Mouse (Mus musculus) monocyte, adult 59 days (primary cell): ENCODE results near the gene Stk32c. TPM values are rescaled to one million over a fixed set of nuclear protein-coding genes. Genes with fewer than 3 reads are reported as not detected.

ENCODE experiments used
- total RNA-seq, 2 experiments: library from RNA; stranded (reverse); gene quantifications; one replicate each; pipeline ENCODE4 v1.2.4; 2023

The Stk32c gene
- total RNA-seq = under 1 TPM in 1 of 2 experiments, not detected in 1; 0.21 TPM

DNA sequence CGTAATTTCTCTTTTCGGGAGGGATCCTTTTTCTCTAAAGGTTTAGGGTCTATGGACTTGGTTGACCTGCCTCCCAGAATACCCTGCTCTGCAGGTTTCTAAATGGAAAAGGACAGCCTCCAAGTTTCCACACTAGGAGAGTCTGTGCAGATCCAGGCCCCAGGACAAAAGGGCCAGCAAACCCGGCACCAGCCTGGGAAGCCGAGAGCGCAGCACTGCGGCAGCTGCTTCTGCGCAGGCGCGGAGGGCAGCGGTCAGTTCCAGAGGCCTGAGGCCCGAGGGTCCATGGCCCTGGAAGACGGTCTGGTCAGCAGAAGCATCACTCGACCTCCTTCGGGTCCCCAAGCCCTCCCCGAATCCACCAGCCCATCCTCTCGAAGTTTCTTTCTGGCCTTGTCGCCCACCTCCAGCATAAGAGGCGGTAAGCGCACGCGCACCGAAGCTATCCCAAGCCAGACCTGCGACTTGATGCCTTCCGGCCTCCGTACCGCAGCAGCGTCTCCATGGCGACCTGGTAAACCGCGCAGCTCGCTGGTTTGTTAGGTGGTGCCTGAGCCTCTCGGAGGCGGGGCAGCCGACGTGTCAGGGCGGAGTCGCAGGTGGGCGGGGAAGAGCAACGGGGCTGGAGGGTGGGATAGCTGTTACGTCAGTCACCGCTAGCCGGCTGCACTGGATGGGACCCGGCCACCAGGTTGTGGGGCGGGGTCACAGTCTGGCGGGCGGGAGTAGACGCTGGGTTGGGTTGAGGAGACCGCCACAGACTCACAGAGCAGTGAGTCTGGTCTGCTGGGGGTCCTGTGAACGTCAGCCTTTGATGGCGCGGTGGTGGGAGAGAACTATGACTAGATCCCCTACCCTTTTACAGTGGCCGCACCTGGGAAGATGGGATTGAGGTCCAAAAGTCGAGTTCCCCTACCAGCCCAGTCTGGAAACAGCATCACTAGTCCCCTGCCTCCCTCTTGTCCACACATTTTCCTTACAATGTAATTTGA lies at the start of gene Stk32c, which contains the start of gene Lrrc27:
Gene Stk32c, minus strand, starts transcription at position 554 of the 992 bp plus-strand sequence.
Gene Lrrc27, plus strand, starts transcription at position 235 of the 992 bp plus-strand sequence.

DNA sequence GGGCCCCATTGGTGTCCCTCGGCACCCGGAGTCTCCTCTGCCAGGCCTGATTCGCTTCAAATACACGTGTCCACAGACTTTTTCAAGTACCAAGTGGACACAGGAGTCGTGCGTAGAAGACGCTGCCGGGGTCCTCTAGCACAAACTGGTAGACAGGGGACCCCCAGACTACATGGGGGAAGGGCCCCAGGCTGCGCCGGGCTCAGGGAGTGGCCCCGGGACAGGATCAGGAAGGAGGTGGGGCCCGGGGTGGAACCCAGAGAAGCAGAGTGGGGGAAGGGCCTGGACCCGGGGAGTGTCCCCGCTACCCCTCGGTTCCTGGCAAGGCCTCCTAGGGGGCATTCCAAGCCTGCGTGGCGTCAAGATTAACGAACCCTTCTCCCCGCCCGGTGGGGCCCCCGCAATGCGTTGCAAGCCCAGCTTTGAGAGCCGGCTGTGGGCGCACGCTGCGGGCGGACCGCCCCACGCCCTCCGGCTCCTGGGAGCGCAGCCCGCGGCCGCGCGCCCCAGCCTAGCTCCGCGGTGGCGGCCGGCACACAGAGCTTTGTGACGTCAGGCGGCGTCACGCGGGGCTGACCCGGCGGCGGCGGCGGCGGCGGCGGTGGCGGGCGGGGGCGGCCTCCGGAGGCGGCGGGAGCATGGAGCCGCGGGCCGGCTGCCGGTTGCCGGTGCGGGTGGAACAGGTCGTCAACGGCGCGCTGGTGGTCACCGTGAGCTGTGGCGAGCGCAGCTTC lies 34.9 kb upstream of the Stk32c start, which contains the start of gene Pwwp2b:
Gene Pwwp2b, plus strand, starts transcription at position 602 of the 734 bp plus-strand sequence.

DNA sequence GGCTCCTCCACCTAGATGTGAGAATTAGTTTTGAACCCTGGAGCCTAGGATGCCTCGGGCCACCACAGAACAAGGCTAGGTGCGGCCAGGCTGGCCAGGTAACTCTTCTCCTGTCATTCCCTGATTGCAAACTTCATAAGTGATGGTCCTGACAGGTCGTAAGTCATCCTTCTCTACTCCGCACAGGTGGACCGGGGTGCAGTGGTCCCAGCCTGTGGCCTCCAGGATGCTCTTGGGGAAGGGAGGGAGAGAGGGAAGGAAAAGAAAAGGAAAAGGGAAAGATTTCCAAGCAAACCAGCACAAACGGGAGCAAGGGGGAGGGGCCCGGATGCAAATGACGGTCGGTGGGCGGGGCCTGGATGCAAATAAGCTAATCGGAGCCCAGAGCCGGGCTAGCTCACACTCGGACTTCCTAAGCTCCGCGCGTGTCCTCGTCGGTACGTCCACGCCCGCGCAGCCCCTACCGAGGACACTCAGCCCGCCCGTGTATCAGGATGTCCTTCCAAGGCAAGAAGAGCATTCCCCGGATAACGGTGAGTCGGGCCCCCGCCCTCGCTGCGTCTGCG lies 127.4 kb downstream of the Stk32c start, which contains the start of gene Dpysl4:
Gene Dpysl4, plus strand, starts transcription at position 373 of the 566 bp plus-strand sequence.

Other genes starting within 250 kb of the Stk32c start
- gene Dpysl4, start 127.3 kb downstream of the Stk32c start, total RNA-seq = not detected
- gene Lrrc27, start 319 bp downstream of the Stk32c start, total RNA-seq = under 1 TPM; 0.30 to 0.47 TPM
- gene Pwwp2b, start 35.2 kb upstream of the Stk32c start, total RNA-seq = 10 to 100 TPM; 10.6 to 11.2 TPM
- gene Inpp5a, start 175.8 kb upstream of the Stk32c start, total RNA-seq = 10 to 100 TPM; 28.2 to 30.7 TPM